Mouse (Mus musculus): ENCODE data around the gene Cd33.

Cd33 gene

DNA sequence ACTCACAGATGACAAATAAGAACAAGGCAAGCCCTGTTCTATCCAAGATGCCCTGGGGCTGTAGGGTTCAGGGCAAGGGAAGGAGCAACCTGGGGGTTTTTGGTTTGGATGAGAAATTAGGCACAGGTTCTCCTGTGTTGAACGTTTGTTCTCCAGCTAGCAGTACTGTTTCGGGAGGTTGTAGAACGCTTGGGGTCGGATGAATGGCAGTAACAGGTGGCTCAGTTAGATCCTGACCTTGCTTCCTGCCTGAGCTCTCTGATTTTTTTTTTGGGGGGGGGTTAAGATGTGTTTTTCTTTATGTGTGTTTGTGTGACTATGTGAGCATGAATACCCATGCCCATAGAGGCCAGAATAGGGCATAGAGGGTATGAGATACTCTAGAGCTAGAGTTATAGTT, 31.7 kb downstream of the Cd33 start:
- DNase-seq, result no peak

DNA sequence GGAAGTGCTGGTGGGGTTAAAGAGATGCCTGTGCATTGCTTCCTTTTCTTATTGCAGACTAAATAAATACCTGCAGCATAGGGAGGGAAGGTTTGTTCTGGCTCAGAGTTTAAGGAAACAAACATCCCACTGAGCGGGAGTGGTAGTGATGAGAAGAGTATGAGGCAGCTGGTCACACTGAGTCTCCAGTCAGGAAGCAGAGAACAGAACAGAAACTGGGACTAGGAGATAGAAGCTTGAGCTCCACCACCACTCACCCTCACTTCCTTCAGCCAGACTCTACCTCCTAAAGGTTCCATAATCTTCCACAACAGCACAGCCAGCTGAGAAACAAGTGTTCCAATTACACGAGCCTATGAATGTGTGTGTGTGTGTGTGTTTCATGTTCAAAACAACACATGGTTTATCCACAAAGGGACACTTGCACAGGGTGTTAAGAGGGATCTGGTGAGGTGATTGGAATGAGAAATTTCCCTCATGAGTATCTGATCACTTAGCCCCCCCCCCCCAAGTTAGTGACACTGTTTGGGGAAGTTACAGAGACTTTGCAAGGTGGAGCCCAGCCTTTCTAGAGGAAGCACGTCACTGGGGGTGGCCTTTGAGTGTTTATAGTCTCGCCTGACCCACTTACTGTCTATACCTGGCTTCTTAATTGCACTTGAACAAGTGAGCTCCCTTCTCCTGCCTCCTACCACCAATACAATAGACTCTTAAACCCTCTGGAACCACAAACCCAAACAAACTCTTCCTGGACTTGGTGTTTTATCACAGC, 32.3 kb downstream of the Cd33 start:
- DNase-seq, result no peak

DNA sequence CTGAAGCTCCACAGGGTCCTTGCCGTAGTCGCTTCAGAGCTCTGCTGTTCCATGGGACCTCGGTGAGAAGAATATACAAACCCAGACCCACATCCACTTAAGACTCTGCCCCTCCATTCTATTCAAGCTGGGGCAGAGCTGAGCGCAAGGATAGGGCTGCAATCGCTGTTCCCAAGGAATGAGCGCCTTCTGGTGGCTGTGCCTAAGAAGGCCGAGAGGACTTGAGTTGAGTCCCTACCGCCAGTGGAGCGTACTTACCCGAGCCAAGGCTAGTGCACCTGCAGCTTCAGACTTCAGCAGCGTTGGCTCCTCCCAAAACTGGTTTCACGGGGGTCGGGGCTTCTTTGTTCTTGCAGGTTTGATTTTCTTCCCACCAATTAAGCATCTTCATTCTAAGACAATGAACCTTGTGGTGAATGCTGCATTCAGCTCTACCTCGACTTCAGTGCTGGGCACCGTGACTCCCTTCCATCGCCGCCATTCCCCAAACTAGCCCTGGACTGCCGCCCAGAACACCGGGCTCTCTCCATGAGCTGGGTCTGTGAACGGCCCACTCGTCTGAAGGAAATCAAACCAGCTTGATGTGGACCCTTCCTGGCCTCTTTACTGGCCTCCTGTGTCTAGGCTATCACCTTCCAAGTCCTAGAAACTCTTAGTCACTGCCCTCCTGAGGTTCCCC, 48.7 kb downstream of the Cd33 start:
- DNase-seq, result peak; percentile 32

DNA sequence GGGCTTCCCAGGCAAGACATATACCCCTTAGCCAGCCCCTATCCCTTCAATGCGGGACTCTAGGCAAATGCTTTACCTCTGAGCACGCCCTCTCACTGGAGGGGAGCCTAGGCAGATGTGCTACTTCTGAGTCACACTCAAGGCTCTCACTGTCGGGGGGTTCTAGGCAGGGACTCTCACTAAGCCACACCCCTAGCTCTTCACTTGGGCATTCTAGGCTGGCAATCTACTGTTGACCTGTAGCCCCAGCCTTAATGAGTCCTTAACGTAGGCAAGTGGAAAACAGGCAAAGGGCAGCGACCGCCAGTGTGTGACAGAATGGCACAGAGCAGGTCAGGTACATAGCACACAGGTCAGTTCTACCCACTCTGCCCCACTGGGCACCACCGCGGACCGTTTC, 53.4 kb downstream of the Cd33 start:
- no peak for DNase-seq

DNA sequence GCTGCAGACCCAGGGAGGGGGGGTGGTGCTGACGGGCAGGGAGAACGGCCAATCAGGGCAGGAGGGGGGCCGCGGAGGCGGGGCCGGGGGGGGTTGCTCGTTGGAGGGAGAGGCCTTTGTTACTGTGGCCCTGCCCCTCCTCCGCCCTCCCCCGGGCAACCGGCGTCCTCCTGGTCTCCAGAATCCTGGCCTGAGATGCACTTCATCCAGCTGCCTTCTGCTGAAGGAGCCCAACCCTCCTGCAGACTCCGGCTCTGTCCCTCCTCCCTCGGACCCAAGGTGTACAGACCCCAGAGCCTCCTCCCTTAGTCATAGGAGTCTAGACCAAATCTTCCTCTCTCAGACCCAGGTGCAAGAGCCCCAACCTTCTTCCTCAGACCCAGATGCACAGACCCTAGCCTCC, 54.0 kb downstream of the Cd33 start:
- no peak for DNase-seq

DNA sequence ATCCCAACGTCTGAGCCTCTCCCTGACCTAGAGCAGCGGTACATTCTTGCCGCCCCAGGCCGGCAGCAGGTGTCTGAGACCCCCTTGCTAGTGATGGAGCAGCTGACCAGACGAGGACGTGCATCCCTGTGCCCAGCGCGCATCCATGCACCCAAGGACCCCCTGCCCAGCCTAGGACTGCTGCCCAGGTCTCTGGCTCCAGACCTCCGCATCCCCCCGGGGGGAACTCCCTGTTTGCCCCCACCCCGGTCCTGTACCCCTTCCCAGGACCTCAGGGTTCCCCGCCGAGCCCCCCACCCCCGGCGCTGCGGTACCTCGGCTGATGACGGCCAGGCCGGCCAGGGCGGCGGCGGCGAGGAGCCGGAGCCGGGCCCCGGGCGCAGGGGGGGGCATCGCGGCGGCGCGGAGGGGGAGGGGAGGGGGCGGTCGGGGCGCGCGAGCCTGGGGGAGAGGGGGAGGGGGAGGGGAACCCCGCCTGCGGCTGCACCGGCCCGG, 54.5 kb downstream of the Cd33 start, which contains the start of gene Iglon5:
Iglon5 (minus strand) TSS at position 445 of the 495 bp plus-strand sequence.
- no peak for DNase-seq

DNA sequence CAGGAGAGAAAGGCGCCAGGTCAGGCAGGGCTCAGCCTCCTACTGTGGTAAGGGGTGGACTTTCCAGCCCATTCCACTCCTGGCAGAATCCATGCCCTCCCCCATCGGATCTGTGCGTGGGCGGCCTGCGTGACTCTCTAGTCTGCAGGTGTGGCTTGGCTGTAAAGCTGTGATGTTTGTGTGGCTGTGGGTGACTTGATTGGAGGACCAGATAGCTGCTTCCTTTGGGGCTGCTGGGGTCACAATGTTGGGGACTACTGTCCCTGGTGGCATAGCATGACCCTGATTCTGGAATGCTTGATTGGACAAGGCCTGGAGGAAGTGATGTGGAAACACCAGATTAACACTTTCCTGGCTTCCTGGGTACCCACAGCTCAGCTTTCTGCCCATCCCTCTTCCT, 55.6 kb downstream of the Cd33 start:
- DNase-seq, result no peak

DNA sequence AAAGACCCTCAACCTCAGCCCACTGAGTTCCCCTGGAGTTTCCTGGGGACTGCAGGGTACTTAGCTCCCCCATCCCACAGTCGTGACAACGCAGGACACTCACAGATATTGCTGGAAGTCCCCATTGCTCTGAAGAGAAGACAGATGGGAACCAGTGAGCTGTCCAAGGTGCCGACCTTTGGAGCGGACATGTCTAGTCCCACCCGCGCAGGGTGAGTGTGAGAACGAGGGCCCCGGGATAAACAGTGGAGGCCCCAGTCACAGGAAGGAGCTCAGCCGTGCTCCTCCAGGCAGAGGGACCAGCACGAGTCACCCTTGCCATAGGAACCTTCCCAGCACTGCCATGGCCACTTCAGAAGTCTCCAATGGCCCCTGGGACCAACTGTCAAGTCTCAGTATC, 61.0 kb downstream of the Cd33 start:
- no peak for DNase-seq

DNA sequence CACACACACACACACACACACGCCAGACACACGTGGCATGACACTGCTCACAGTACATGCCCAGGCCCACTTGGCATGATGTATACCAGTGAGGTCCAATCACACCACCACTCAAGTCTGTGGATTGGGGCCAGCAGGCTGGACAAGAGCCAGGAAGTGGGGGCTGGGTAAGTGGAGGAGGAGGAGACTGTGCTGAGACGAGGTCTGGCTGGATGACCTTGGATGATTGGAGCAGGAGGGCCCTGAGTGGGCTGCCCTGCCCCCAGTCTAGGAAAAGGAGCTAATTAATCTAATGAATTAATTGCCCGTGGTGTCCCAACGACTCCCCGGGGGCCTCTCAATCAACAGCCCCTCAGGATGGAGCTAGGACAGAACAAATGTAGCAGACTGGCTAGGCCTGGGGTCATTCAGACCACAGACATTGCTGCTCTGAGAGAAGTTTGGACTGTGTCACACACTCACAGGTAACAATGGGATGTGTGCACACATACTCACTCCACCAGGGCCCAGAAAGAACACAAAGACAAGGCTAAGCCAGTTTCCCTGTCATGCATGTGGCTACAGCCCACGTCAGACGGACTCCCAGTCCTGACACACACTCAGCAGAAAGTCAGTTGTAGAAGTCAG, 62.0 kb downstream of the Cd33 start:
- no peak for DNase-seq

DNA sequence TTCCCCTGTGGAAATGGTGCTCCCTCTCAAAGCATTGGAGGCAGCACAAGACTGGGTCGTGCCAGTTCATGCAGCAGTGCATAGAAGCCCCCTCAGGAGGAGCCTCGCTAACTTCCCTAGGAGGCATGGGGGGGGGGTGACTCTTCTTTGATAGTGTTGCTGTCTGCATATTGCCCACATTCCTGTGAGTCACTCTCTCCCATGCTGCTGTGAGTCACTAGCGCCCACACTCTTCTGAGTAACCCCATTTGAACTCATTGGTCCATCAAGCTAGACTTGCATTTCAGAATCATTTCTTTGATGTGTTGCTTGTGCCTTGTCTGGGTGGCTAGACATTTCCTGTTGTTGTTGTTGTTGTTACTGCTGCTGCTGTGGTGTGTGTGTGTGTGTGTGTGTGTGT, 63.0 kb downstream of the Cd33 start:
- no peak for DNase-seq

DNA sequence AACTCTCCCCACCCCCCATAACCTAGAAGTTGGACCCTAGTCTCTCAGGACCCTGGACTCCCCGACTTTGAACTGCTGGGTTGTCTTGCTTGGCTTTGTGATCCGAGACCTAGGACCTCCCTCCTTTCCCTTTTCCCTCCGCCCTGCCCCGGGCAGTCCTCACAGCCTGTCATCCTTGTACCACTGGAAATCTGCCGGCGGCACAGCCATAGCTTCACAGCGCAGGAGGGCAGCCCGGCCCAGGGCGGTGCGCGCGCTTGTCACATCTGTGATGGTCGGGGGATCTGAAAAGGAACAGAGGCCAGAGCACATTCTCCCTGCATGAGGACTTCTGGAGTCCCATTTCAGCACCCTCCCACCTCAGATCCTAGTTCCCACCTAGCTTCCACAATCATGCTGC, 67.9 kb downstream of the Cd33 start:
- no peak for DNase-seq

DNA sequence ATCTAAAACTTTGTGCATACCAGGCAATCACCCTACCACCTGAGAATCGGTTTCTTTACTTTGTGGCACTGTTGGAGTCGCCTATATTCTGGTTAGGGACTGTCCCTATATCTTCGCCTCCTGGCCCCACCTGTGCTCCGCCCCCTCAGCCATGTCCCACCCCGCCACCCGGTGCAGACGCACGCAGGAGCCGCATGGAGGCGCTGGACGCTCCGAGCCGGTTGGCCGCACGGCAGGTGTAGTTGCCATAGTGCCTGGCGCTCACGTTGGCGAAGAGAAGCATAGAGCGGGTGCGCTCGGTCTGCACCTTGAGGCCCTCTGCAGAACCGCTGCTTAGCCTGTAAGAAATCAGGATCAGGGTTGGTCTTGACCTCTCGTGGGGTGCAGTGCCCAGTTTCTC, 68.5 kb downstream of the Cd33 start:
- no peak for DNase-seq
